Mouse (Mus musculus) MEL-GATA-1-ER (cell line): ENCODE results near the gene Syt6.

Experiments
- DNase-seq: peaks from one replicate; pipeline ENCODE4 v3.0.0-alpha.2; 2012; ENCODE audit warnings: low read depth; ENCODE audit errors: extremely low read depth

The Syt6 gene

GRCm38 (mm10) chr3:103575156-103575892, at the start of gene Syt6:
Syt6 (plus strand) TSS chr3:103575231.
- DNase-seq = no peak

GRCm38 (mm10) chr3:103526201-103526704, 48.8 kb upstream of the Syt6 start:
- DNase-seq = peak; percentile 26

- no peak for DNase-seq
These were observed 48.2 kb upstream of the Syt6 start for GRCm38 (mm10) chr3:103526864-103527263.

DNA sequence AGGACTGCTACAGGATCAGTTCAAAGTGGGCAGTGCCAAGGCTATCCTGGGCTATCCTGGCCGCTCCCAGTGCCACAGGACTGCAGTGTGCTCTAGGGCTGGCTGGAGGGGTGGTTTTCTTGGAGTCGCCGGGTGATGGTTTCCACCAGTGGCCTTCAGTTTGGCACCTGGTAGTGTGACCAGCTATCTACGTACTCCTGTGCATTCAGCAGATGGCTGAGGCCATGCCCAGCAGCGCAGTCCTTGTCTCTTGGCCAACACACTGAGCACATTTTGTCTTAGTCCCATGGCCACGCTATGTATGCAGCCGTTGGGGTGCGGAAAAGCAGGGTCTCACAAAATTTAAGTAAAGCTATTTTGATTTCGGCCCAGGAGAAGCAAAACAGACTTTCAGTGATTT, 41.0 kb upstream of the Syt6 start:
- no peak for DNase-seq

GRCm38 (mm10) chr3:103535207-103535606, 39.8 kb upstream of the Syt6 start:
- no peak for DNase-seq

GRCm38 (mm10) chr3:103539148-103539547, 35.9 kb upstream of the Syt6 start:
- no peak for DNase-seq

DNA sequence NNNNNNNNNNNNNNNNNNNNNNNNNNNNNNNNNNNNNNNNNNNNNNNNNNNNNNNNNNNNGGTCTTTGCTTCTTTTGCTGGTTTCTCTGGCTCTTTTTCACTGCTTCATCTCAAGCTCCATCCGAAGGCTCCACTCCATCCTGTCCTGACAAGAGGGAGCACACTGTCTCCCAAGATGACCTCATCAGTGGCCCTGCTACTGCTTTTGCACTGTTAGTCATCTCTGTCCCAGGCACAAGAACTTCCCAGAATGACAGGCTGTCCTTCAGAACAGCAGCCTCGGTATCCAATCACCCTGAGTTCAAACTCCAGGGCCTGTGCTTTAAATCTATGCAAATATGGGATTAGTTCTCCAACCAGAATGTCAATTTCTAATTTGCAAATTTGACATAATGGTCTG, 28.9 kb upstream of the Syt6 start:
- no peak for DNase-seq

- DNase-seq = no peak
These were observed 28.4 kb upstream of the Syt6 start for GRCm38 (mm10) chr3:103546626-103547025.

DNA sequence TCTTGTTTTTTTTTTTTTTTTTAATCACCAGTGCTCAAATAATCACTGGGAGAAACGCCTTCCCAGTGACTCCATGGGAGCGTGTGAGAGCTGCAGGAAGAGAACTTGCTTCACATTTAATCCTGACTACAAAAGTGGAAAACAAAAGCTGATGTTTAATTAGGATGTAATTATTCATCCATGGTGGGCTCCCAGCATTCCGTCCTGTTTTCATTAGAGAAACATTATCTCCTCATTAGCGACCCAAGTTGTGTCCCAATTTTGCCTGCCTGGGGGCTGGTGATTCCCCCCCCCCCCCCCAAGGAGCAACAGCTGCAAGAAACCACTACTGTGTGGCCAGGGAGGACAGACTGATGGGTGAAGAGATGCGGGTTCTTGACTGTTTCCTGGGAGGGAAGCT, 24.8 kb upstream of the Syt6 start:
- DNase-seq = no peak

DNA sequence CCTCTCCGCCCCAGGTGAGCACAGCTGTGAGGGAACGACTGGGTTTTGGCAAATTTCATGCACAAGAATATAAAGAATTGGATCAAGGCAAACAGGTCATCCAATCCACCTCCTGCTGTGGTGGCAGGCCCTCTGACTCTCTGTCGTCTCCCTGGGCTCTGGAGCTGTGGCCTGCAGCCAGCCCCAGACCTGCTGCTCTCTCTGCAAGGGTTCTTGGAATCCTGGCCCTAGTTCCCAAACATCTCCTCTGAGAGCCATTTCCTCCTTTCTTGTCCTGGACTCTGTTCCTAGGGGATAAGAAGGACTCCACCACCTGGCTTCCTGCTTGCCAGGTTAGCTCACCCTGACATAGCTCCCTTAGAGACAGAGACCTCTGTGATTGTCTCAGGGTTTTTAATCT, 7.8 kb upstream of the Syt6 start:
- no peak for DNase-seq

DNA sequence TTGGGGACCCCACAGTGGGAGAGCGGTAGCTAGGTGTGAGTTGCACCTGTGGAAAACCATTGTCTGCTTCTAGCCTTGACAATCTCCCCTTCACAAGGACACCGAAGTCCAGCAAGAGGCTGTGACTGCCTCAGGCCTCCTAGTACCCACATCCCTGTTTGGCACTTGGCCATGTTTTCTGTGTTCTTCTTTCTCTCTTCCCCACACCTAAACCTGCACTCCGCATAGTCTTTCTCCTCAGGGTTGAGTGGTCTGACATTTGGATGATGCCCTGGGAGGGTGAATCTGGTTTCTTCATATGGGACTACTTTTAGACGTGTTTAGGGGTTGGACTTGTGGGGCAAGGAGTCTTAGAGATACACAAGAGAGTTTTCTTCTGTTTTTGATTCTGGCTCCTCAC, 2.5 kb upstream of the Syt6 start:
- DNase-seq = no peak

DNA sequence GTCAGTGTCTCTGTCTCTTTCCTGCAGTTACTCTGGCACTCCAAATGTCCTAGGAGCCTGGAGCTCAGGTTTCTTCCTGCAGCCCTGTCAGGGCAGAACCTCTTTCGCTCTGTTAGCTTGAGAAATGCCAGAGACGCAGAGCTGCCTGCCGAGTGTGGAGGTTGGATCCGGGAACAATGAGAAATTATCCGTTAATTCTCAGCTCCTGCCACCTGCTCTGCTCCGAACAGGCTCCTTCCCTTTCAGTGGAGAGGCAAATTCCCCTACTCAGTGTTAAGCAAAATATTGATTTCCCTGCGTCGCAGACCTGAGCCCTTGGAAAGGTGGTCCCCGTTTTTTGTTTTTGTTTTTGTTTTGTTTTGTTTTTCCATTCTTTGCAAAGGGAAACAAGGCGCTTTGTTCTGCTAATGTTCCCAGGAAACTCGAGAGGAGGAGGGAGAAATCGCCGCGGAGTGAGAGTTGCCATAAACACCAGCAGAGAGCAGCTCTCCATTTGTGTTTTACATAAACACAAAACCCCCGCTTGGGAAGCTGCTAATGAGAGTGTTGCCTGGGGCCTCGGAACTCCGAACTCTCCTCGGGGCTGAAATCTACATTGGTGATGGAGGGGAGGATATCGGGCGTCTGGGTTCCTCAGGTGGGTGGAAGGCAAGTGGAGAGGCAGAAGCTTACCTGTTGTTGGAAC, 1.8 kb upstream of the Syt6 start:
- no peak for DNase-seq

DNA sequence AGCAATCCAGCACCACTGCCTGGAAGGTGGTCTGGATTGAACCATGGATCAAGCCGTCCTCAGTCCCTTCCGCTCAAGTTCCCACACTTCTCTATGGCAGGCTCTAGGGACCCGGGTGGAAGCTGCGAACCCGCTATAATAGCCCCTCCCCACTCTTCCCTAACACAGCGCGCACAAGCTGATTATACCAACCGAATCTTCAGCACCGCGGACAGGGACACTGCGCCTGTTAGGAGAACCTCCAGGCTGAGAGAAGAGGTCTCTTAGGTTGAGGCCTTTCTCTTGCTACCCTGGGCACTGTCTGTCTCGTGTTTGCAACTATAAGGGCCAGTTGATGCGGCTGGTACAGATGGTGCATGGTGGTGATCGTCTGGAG, 1.3 kb upstream of the Syt6 start:
- DNase-seq = peak; percentile 23

DNA sequence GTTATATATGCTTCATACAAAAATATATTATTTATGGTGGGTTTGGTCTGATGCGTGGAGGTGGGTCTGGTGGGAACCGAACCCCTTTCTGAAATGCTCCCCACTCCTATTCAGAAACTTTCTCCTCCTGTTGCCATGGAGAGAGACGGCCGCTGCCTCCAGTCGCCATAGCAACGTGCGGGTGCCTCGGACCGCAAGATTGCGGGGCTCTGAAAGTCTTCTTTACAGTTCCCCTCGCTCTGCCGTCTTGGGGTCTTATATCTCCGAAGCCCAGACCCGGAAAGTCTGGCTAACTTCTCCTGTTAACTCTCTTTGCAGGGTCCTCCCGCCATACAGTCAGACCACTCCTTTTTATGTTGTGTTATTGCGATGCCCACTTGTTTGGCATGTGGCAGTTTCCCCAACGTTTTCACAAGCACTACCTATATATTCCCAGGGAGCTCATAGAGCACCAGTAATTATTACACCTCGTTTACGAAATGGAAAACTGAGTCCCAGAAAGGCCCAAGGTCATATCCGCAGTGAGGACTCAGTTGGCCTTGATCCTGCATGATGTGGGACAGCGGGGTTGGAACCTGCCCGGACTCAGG, 370 bp upstream of the Syt6 start:
- no peak for DNase-seq

DNA sequence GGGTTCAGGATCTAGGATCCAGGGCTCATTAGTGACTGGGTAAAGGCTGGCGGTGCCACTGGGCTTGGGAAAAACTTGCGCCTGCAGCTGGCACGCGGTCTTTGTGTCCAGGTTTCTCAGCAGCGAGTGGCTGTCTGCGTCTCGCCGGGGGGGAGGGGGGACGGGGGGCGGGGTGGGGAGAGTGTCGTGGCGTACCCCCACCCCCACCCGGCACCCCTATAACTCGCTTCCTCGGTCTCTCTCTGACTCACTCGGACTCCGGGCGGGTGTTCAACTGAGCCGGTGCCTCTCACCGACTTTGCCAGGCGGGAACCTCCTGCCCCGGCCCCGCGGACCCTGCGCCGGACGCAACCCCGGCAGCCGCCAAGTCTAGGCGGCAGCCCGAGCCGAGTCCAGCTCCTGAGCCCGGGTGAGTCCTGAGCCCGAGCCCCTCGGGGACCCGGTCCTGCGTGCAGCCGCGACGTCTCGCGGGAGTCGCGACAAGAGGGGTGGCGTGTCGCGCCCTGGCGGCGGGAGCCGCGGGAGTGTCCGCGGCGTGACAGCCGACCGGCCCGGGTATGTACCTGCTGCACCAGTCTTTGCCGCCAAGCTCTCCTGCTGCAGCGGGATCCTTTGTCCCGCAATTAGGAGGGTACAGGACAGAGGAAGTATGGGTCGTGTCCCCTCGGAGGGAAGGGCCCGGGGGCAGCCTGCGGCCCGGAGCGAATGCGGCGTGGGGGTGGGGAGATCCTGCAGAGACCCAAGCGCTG, 1.0 kb downstream of the Syt6 start:
- no peak for DNase-seq

- DNase-seq = no peak
These were observed 12.1 kb downstream of the Syt6 start for GRCm38 (mm10) chr3:103587136-103587535.

GRCm38 (mm10) chr3:103587672-103588071, 12.6 kb downstream of the Syt6 start:
- no peak for DNase-seq

DNA sequence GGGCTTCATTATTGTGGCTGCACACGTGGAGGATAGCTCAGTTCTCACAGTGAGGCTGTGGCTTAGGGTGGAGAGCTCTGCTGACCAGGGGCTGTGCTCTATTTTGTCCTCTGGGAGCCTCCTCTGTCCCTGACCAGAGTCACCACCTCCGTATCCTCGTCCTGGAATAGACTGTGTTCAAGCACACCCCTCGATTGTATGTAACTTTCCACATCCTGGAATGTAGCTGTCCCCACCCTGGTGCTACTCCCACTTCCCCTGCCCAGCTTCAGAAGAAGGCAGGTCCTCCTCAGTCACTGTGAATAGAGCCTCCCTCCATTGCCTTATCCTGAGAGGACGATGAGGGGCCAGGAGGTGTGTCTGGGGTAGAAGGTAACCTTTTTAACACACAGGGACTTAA, 14.6 kb downstream of the Syt6 start:
- DNase-seq = no peak

DNA sequence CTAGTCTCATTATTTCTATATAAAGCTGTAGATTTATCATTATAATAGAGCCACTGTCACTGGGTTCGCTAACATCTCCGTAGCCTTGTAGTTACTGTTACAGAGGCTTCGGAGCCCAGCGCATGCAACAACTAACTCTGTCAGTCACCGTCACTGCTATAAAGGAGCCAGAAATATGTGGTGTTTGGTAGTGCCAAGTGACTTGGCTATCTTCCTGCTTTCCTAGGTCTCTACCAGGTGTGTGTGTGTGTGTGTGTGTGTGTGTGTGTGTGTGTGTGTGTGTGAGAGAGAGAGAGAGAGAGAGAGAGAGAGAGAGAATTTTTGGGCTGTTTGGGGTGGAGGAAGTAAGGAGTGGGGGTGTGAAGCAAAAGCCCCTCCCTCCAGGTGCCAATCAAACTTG, 17.6 kb downstream of the Syt6 start:
- DNase-seq = no peak

- DNase-seq = peak; percentile 23
These were observed 18.6 kb downstream of the Syt6 start for GRCm38 (mm10) chr3:103593631-103594030.

DNA sequence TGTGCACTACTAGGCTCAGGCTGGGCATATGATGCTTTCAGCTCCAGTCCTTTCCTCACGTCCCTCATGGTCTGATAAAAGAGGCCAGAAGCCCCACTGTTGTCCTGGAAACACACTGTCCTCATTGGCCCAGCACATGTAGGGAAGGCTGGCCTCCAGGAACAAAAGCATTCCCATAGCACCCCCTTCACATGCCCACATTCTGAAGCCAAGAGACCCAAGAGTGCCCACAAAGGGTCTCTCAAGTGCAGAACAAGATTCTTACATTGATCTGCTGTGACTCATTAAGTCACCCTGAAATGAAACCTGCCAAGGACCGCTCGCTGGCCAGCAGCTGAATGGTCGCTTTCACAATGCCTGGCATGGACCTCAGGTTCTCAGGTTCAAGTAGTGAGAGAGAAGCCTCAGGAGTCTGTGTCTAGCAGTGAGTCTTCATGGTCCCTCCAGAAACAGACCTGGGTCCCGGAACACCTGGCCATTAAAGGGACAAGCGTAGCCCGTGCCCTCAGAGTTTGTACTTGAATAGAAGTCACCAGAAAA, 20.3 kb downstream of the Syt6 start:
- no peak for DNase-seq

DNA sequence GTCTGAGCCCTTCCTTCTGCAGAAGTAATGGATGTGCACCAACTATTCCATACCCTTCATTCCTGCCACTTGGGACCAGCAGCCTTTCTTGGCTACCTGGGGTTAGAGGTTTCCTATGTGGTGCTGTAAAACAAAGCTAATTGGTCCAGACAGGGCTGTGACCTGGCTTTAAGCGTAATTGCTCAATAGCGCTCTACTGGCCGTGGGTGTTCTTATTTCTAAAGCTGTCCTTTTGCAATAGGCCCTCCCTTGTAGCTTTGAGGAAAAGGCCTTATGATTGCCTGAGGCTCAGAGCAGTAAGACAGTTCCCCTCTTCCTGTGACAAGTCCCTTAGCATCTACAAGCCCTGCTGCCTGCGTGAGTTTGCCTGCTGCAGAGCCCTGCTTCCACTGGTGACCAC, 22.6 kb downstream of the Syt6 start:
- DNase-seq = no peak
